Mouse (Mus musculus) forebrain, embryonic 13.5 days (tissue): ENCODE data around the gene Sdc3. TPM values are rescaled to one million over a fixed set of nuclear protein-coding genes. Genes with fewer than 3 reads are reported as not detected.

Source experiments
- ATAC-seq: fragments of 200-750 bp; cut with Nextera tagmentation; 2 replicates; pipeline ENCODE4 v1.8.0; 2017
- H3K27ac ChIP-seq: fragments of 300-500 bp; sonication (generic); 2 replicates; pipeline ENCODE4 v1.5.1; 2015; ENCODE audit warnings: inconsistent platforms, mild to moderate bottlenecking, moderate library complexity
- H3K27me3 ChIP-seq: fragments of 300-500 bp; sonication (generic); 2 replicates; pipeline ENCODE4 v1.6.1; 2015; ENCODE audit warnings: mild to moderate bottlenecking, inconsistent platforms
- H3K36me3 ChIP-seq: fragments of 300-500 bp; sonication (generic); 2 replicates; pipeline ENCODE4 v1.6.1; 2015; ENCODE audit warnings: mild to moderate bottlenecking, inconsistent platforms; ENCODE audit not compliant: poor library complexity, severe bottlenecking
- H3K4me1 ChIP-seq: fragments of 300-500 bp; sonication (generic); 2 replicates; pipeline ENCODE4 v1.6.1; 2015; ENCODE audit warnings: inconsistent platforms
- H3K4me2 ChIP-seq: fragments of 300-500 bp; sonication (generic); 2 replicates; pipeline ENCODE4 v1.6.1; 2015; ENCODE audit warnings: inconsistent platforms, mild to moderate bottlenecking, moderate library complexity
- H3K4me3 ChIP-seq: fragments of 300-500 bp; sonication (generic); 2 replicates; pipeline ENCODE4 v1.5.1; 2015; ENCODE audit warnings: mild to moderate bottlenecking, inconsistent platforms
- H3K9ac ChIP-seq: fragments of 300-500 bp; sonication (generic); 2 replicates; pipeline ENCODE4 v1.6.1; 2015; ENCODE audit warnings: mild to moderate bottlenecking, inconsistent platforms
- H3K9me3 ChIP-seq: fragments of 300-500 bp; sonication (generic); replicated peaks from 2 replicates; pipeline ENCODE4 v1.6.1; 2016; ENCODE audit warnings: inconsistent platforms
- WGBS: fragments of 180-500 bp; shearing (Covaris S2); methylation state at CpG from one replicate; pipeline ENCODE4 v1.1.7; 2015; 5-methylcytosine and 5-hydroxymethylcytosine counted together
- polyA plus RNA-seq: library from polyadenylated mRNA; unstranded; fragments of >200 nt; fragmentation: Nextera tagmentation; extraction: Ambion mirVana; gene quantifications from 2 replicates; pipeline ENCODE4 v1.2.1, GENCODE M21; 2015

The Sdc3 gene
- polyA plus RNA-seq, 1 experiment from 2014 or later, result 36.1 TPM

DNA sequence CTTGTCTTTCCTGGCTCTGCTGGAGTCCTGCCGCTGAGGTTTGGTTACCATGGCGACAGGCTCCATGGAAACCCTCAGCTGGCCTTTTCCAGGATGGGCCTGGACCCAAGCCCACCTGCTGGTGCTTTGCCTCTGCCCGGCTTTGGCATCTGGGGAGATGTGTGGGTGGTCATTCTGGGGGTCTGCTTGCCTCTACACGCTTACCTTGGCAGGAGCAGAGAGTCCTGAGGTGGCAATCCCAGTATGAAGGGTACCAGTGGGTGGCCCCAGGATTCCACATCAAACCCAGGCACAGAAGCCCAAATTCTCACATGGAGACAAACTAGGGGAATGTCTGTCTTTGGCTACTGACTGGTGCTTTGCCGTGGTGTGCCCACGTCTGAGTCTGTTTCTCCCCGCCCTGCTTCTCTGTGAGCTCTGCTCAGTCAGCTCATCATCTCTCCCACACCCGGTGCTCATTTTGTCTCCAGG, 73.6 kb downstream of the Sdc3 start:
- peaks cover 91% of the 10 kb centered on the region for H3K27me3 ChIP-seq

DNA sequence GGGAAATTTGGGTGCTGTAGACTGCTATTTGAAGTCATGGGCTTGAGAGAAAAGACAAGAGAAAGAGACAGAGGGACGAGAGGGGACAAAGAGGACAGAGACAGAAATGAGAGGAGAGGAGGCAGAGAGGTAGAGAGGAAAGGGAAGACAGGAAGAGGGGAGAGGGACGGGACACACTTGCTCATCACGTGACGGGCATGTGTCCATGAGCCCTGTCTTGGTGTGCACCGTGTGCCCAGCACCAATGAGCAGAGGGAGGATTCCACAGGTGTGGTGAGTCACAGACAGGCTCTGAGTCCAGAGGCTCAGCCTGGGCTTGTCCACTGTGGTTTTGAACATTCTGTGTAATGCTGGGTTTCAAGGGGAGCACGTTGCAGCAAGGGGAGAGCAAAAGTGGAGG, 75.6 kb downstream of the Sdc3 start:
- H3K4me2 ChIP-seq, result no peak overlapping the region
- H3K9me3 ChIP-seq, result no peaks in the 10 kb centered on the region
- H3K4me1 ChIP-seq, result peaks cover 33% of the 10 kb centered on the region
- no peak overlapping the region for H3K9ac ChIP-seq
- no peaks in the 10 kb centered on the region for H3K36me3 ChIP-seq
- H3K4me3 ChIP-seq, result no peak overlapping the region
- peaks cover 88% of the 10 kb centered on the region for H3K27me3 ChIP-seq
- ATAC-seq, result no peak
- no peak overlapping the region for H3K27ac ChIP-seq
- 74% methylated on average over 6 of the region's 6 CpGs for WGBS

More for the DNA sequence above, 73.6 kb downstream of the Sdc3 start:
- no peaks in the 10 kb centered on the region for H3K9me3 ChIP-seq
- no peaks in the 10 kb centered on the region for H3K36me3 ChIP-seq
- peaks cover 43% of the 10 kb centered on the region for H3K4me1 ChIP-seq
- H3K9ac ChIP-seq, result no peak overlapping the region
- peak overlapping the region; percentile 24 for H3K4me2 ChIP-seq
- ATAC-seq, result peak; percentile 48; the same call in 1 of the 2 replicates
- WGBS, result 7% methylated on average over 8 of the region's 8 CpGs
- H3K4me3 ChIP-seq, result no peak overlapping the region
- peak overlapping the region; percentile 78 for H3K27ac ChIP-seq

DNA sequence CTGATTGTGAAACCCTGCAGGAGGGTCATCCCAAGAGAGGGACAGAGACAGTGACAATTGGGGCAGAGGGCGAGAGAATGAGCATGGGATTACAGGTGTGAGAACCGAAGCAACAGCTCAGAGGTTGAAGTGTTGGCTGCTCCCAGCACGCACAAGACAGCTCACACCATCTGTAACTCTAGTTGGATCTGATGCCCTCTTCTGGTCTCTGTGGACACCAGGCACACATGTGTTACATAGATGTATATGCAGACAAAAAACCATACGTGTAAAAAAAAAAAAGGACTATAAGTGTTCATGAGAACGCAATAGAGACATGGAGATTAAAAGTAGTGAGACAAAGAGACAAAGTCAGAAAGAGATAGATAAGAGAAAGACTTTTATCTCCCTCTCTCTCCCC, 76.5 kb downstream of the Sdc3 start:
- H3K9ac ChIP-seq, result no peak overlapping the region
- H3K9me3 ChIP-seq, result no peaks in the 10 kb centered on the region
- H3K4me3 ChIP-seq, result no peak overlapping the region
- H3K36me3 ChIP-seq, result no peaks in the 10 kb centered on the region
- H3K27ac ChIP-seq, result no peak overlapping the region
- H3K27me3 ChIP-seq, result peaks cover 87% of the 10 kb centered on the region
- no peak for ATAC-seq
- WGBS, result 53% methylated on average over 5 of the region's 5 CpGs
- no peak overlapping the region for H3K4me2 ChIP-seq
- H3K4me1 ChIP-seq, result peaks cover 33% of the 10 kb centered on the region

DNA sequence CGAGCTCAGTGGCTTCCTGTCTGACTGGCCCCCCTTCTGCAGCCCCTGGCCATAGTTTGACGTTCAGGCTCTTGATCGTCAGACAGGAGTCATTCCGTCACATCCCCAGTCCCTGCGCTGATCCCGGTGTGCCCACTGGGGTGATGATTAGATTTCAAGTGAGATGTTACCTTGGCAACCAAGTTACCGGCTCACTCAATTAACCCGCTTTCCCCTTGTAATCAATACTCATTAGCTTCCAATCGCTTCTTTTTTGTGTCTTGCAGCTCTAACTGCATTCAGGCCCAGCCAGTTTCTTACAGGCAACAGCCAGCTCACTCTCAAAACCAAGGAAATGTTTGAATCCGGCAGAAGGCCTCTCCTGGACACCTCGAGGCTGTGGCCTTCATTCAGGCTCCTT, 80.1 kb downstream of the Sdc3 start:
- no peak overlapping the region for H3K27ac ChIP-seq

DNA sequence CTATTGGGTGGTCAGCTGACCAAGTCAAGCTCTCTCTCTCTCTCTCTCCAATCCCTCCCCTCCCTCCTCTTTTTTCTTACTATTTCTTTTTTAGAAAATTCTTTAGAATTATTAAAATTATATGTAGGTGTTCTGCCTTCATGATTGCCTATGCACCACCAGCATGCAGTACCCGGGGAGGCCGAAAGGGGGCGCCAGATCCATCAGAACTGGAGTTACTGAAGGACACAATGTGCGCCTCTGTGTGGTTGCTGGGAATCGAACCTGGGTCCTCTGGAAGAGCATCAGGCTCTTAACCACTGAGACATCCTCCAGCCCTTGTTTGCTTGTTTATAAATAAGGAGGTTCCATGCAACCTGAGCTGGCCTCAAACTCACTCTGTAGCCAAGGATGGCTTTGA, 81.1 kb downstream of the Sdc3 start:
- Histone ChIP-seq H3K27ac (no peak overlapping the region), H3K9ac (no peak overlapping the region), H3K9me3 (no peaks in the 10 kb centered on the region), H3K36me3 (no peaks in the 10 kb centered on the region), H3K4me1 (peaks cover 22% of the 10 kb centered on the region), H3K27me3 (peaks cover 72% of the 10 kb centered on the region), H3K4me2 (no peak overlapping the region), H3K4me3 (no peak overlapping the region)
- no peak for ATAC-seq
- WGBS, result 79% methylated on average over 5 of the region's 5 CpGs

More for the DNA sequence above, 80.1 kb downstream of the Sdc3 start:
- H3K9me3 ChIP-seq, result no peaks in the 10 kb centered on the region
- no peak overlapping the region for H3K4me3 ChIP-seq
- H3K4me2 ChIP-seq, result no peak overlapping the region
- no peaks in the 10 kb centered on the region for H3K36me3 ChIP-seq
- H3K9ac ChIP-seq, result no peak overlapping the region
- peaks cover 20% of the 10 kb centered on the region for H3K4me1 ChIP-seq
- 18% methylated on average over 11 of the region's 11 CpGs for WGBS
- peaks cover 77% of the 10 kb centered on the region for H3K27me3 ChIP-seq
- no peak for ATAC-seq

- ATAC-seq, result peak; percentile 77
- H3K9me3 ChIP-seq, result no peaks in the 10 kb centered on the region
- peaks cover 22% of the 10 kb centered on the region for H3K4me1 ChIP-seq
- WGBS, result 4% methylated on average over 10 of the region's 10 CpGs
- H3K36me3 ChIP-seq, result no peaks in the 10 kb centered on the region
- no peak overlapping the region for H3K4me3 ChIP-seq
- H3K4me2 ChIP-seq, result peak overlapping the region; percentile 24; the same call in 1 of the 2 replicates
- H3K9ac ChIP-seq, result no peak overlapping the region
- 0 out of 2 replicates have a peak overlapping the region, but pooled peaks have one; percentile 6 for H3K27ac ChIP-seq
- peaks cover 71% of the 10 kb centered on the region for H3K27me3 ChIP-seq
These were observed 82.3 kb downstream of the Sdc3 start for GRCm38 (mm10) chr4:130874601-130875000.

Other genes with a start within 250 kb of the Sdc3 start
- gene Nkain1, start 218.4 kb upstream of the Sdc3 start, polyA plus RNA-seq, result 4.9 and 5.4 TPM in 2 replicates
- gene Pum1, start 129.2 kb upstream of the Sdc3 start, polyA plus RNA-seq, result 117 and 133 TPM in 2 replicates
- 15.5 and 16.7 TPM in 2 replicates for gene Laptm5, start 120.6 kb downstream of the Sdc3 start, polyA plus RNA-seq
- not detected in 2 replicates for gene Matn1, start 151.8 kb downstream of the Sdc3 start, polyA plus RNA-seq